Mouse (Mus musculus) embryo, embryonic 9.5 days (tissue): ENCODE results near the gene Tspan3.

Source experiments
- DNase-seq: peaks from one replicate; pipeline ENCODE4 v3.0.0-alpha.2; 2017; ENCODE audit errors: extremely low spot score

Tspan3 gene

DNA sequence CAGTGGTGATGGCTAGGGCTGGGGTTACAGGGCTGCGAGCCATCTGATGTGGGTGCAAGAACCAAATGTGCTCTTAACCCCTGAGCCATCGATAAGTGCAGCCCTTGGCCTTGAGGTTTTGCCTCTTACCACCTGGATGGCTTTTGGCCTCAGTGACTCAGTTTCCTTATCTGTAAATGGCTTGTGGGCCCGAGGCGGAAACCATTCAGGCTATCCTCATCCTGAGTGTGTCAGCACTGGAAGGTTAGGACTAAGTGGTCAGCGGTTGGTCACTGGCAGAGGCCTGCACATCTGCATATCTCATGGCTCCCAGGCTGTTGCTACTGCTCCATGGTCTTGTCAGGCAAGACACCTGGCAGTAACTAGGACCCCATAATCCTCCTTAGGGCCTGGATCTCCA is 47.2 kb downstream of the Tspan3 start:
- no peak for DNase-seq

DNA sequence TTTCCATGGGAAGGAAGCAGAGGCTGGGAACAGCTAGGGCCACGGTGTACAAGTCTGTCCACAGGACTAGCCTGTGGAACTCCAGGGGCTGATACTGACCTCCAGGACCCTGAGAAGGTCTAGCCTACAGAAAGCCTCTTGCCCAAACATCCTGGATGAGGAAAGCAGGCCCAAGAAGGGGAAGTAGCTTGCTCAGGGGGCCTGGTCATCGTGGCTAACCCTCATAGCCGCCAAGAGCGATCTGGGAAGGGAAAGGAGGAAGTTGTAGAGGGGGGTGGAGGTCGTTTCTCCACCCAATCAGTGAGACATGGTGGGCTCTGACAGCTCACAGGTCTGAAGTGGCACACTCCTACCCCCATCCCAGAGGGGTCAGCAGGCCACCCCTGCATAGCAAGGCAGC is 57.1 kb downstream of the Tspan3 start:
- no peak for DNase-seq

DNA sequence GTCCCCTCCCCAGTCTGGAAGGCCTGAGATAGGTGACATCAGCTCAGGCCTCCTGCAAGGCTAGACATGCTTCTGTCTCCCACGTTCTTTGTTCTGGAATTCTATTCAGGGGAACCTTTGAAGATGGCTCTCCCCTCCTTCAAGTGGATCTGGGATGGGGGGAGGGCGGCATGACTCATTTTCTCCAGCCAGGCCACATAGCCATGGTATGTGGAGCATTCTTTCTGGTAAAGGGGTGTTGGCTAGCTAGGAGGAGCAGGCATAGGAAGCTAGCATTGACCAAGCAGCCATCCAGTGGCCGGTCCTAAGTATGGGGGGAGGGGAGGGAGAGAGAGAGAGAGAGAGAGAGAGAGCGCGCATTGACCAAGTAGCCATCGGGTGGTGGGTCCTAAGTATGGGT is 57.8 kb downstream of the Tspan3 start:
- DNase-seq, result no peak

DNA sequence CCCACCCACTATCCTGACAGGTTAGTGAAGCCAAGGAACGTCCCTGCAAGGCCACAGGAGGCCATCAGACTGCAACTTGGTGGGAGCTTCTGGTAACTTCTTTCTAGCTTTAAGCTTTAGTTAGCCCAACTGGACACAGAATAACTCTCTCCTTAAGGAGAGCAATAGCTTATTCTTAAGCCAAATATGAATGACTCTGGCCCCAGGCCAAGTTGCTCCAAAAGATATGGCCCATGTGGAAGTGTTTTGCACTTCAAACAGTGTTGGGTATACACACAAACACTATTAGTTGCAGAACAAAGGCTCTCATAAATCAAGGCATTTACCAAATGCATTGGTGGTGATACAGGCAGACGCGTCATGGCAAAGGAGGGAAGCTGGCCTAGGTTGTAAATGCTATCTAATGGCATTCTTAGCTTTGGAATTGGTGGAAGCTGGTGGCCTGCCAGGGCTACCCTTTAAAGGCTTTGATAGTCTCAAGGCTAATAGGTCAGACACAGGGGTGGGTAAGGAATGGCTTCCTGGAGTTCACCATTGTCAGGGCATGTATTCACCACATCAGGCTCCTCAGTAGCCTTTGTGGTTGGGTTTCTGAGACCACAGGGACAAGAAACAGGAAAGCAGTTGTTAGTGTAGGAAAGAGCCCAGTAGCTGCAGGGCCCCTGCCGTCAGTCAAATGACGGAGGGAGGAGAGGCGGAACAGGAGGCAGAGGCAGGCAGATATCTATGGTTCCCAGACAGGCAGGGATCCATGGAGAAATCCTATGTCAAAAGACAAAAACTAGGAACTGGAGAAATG is 58.8 kb downstream of the Tspan3 start:
- DNase-seq, result no peak

DNA sequence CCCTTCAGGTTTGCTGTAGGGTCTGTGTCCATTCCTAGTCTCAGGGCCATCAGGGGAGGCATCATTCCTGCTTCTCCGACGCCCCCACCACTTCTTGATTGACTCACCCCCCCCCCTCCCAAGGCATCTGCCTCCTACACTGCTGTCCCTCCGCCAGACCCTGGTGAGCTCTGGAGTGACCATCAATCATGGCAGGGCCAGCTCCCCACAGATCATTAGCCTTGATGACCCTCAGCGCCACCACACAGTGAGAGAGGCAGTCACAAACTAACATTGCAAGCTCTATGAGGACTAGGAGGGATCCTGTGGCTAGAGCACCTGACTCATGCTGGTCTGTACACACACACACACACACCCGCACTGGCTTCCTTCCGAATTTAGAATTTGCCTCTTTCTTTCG is 60.4 kb downstream of the Tspan3 start:
- DNase-seq, result no peak

DNA sequence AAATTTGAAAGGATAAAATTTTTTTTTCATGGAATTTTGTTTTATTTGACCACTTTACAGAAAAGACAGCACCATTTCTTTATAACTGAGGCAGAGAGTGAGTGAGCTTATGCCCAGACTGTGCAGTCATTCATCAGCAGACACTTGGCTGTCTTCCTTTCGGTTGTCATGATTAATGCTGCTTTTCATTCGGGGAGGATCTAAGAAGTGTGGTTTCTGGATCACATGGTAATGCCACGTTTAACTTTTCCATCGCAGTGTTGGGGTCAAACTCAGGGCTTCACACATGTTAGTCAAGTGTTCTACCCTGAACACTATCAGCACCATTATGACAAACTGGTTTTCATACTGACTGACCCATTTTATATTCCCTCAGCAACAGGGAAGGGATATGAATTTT is 64.3 kb downstream of the Tspan3 start:
- DNase-seq, result no peak

DNA sequence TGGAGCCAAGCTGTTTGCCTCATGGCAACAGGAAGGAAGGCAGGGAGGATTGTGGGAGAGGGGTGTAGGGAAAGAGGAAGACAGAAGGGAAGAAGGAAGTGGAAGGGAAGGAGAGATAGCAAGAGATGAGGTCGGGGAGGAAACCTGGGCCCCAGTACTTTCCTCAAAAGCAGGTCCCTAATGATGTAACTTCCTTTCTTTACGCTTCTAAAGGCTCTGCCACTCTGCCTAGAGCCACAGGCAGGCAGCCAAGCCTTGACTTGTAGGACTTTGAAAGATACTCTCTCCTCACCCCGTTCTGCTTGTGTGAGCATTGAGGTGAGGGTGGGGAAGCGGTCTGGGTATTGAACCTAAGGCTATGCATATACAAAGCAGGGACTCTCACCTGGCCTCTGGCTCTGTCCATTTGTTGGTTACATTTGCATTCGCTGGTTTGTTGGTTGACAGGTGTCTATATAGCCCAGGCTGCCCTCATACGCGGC is 65.2 kb downstream of the Tspan3 start:
- DNase-seq, result no peak

DNA sequence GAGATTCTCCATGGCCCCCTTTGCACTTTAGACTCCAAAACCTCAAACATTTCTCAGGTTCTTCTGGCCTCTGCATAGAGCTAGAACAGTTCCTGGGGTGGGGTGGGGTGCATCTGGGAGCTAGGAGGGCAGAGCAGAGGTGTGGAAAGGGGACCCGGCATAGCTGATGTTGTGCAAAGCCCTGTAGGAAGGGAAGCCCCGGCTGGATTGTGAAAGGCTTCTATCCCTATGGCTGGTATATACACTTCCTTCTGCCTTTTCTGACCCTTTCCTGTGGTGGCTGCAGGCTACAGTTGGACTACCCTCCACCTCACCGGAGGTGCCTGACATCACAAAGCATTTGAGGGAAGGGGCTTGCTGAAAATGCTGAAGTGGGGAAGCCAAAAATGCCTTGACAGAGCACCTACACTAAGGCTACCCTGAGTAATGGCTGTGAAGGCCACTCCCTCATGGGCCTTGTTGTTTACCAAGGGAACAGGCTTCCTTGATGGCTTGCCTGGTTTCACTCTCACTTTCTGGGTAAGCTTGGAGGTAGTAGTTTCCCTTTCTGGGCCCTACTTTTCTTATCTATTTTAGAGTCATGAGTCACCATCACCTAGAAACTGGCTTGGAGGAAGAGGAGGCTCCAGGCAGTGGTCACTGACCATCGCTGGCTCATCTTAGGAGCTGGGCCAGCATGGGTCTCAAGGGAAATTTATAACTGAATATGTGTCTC is 67.5 kb downstream of the Tspan3 start:
- DNase-seq, result no peak

DNA sequence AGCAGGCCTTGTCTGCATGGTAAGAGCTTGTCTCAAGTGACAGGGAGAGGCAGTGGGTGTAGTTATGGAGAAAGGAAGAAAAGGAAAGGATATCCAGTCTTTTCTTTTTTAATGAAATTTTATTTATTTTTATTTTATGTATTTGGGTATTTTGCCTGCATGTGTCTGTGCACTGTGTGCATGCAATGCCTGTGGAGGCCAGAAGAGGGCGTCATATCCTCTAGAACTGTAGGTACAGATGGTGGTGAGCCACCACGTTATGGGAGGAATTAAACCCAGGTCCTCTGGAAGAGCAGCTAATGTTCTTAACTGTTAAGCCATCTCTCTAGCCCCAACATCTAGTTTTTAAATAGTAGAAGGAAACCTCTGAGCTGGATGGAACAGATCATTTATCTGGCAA is 73.2 kb downstream of the Tspan3 start:
- DNase-seq, result no peak

DNA sequence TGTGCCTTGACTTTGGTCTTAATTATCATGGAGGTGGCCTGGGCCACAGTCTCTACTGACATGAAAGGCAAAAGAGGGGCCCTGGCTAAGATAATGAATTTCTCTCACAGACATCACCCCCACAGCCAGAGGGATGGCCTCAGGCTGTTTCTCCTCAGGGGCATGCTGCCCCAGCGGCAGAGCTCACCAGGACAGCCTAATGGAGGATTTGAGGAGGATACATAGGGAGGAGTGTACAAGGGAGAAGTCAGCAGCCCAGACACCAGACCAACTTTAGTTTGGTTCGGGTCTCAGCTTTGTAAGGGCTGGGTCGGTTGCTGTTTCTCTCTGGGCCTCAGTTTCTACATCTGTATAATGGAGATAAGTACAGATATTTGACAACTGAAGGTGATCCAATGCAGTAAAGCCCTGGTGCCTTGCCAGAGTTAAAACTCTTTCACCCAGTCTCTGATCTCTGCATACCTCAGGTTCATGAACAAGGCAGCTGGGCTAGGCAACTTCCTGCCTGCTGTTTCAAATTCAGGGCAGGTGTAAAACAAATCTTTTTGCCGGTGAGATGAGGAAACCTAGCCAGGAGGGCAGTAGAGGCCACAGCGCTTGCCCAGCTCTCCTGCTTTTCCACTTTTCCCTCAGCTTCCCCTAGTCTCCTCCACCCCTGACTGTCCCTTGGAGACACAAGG is 74.6 kb downstream of the Tspan3 start:
- no peak for DNase-seq

DNA sequence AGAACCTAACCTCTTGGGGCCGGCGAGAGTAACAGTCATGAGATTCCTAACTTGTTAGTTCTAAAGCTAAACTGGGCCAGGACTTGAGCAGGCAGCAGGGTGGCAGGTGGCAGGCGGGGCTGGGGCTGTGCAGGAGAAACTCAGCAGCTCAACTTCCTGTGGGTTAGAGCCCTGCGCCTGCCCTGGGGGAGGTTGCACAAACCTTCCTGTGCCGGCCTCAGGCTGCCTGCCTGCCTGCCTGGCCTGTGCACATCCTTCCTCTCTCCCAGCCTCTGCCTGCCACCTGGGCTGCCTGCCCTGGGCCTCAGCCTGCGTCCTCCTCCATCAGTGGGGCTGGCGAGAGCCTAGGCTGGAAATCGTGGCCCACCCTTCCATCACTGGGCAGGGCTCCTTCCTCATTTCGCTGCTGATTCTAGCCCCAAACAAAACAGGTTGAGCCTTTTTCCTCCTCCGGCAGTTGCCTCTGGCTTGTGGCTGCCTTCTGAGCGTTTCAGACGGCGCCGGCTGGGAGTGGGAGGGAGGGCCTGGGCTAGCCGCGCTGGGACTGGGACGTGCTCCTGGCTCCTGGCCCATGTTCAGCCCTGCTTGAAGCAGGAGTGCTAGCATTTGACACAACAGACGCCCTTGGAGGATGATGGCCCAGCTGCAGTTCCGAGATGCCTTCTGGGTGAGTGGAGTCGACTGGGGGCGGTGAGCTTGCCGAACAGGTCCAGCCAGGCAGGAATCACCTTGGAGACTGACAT is 75.3 kb downstream of the Tspan3 start, which contains the start of gene Pstpip1:
Gene Pstpip1, plus strand, starts transcription at position 185 of the 743 bp plus-strand sequence.
- peak; percentile 22 for DNase-seq

DNA sequence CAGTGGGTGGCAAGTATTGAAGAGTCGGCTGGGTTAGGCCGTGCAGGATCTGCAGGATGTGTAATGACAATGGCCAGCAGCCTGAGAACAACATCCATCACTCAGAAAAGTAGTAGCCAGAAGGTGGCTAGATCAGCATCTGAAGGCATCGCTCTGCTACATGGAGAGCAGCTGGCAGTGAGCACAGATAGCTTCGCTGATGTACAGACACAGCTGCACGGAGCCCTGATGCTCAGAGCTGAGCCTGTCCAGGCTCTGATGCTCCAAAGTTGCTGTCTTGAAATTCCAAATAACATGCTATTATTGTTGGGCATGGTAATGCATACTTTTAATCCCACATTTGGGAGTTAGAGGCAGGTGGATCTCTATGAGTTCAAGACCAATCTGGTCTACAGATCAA is 78.8 kb downstream of the Tspan3 start:
- no peak for DNase-seq
